Mouse (Mus musculus) bone marrow, adult 2 months (tissue): Measurements from ENCODE around the gene Ppp1r3g.

Experiments used
- CTCF ChIP-seq: fragments of 200-500 bp; IDR thresholded peaks from 2 replicates; pipeline ENCODE4 v1.5.1; 2011; ENCODE audit warnings: low read length, control low read depth; ENCODE audit not compliant: control insufficient read depth, insufficient read depth
- POLR2A ChIP-seq: fragments of 200-500 bp; IDR thresholded peaks from 2 replicates; pipeline ENCODE4 v1.6.1; 2011; ENCODE audit warnings: low read depth, mild to moderate bottlenecking, control low read depth, low read length, borderline replicate concordance; ENCODE audit not compliant: control insufficient read depth

DNA sequence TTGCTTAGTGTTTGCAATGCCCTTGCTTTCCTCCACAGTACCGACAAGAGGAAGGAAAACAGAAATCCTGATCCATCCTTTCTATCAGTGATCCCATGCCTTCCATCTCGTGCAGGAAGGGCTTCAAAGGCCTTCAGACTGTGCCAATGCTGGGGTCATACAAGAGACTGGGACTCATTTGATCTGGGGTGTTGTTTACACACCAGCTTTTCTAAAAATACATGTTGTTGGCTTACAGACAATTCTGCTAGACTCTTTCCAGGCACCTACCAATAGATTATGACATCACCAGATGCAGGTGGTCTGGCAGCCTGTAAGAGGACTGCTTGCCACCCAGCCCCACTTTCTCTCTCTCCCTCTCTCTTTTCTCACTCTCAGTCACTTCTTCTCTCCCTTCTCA lies 51.3 kb downstream of the Ppp1r3g start:
- TF ChIP-seq CTCF (no peak), POLR2A (no peak)
